9 mouse cellular contexts compared by ENCODE assay signal in the genomic region with DNA sequence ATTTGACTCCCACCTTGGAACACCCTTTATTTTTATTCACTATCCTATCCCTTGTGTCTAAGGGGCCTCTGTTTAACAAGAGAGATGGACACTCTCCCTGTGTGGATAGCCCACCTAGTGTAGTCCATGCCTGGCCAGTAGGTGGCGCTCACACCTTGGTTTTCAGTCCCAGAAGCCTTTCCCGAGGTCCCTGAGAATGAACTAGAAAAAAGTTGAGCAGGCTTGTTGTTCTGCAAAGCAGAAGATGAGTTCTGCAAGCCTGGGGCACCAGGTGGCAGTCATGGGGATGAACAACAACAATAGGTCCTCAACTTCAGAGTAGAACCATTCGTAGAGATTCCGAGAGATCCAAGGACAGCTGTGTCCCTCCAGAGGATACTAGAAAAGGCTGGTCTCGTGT. TPM values are rescaled to one million over a fixed set of nuclear protein-coding genes. Genes with fewer than 3 reads are reported as not detected.
A peak's percentile ranks its signal among the peaks of the same experiment; 100 is the strongest.
DNase-seq lines count a peak whose midpoint lies in the region; ATAC-seq and TF ChIP-seq lines count a peak whose summit lies in the region.
"Had no signal": no experiment of that assay in that cellular context is flagged by ENCODE, and none has a peak within 500 bp of the region (broad histone marks: within the 10 kb centered on the region; RNA-seq: fewer than 3 reads in every experiment).

No protein-coding gene starts in this region.

- no peaks in the 10 kb centered on the region for H3K9me3 ChIP-seq in midbrain, postnatal 0 days (ENCODE audit: low read length)
- no peaks in the 10 kb centered on the region for H3K9me3 ChIP-seq in midbrain, embryonic 16.5 days (replicated peaks; ENCODE audit: control insufficient read depth, low read length, poor library complexity, severe bottlenecking)
- H3K9me3 ChIP-seq: hindbrain, embryonic 15.5 days had no signal

- H3K4me3 ChIP-seq in midbrain, postnatal 0 days (ENCODE audit: low read depth, low read length), result no peak overlapping the region
- H3K4me3 ChIP-seq in midbrain, embryonic 16.5 days (ENCODE audit: low read depth, low read length), result no peak overlapping the region
- H3K4me3 ChIP-seq: hindbrain, embryonic 15.5 days had no signal

- H3K27ac ChIP-seq in midbrain, postnatal 0 days (ENCODE audit: low read depth, low read length), result no peak overlapping the region
- H3K27ac ChIP-seq in midbrain, embryonic 16.5 days (ENCODE audit: low read length), result no peak overlapping the region
- H3K27ac ChIP-seq: hindbrain, embryonic 15.5 days had no signal

- H3K4me1 ChIP-seq in midbrain, postnatal 0 days (ENCODE audit: insufficient read depth, low read length), result no peaks in the 10 kb centered on the region
- H3K4me1 ChIP-seq in midbrain, embryonic 16.5 days (ENCODE audit: control insufficient read depth, insufficient read depth, low read length), result no peaks in the 10 kb centered on the region
- H3K4me1 ChIP-seq: hindbrain, embryonic 15.5 days had no signal

- peaks cover 4% of the 10 kb centered on the region; the same call in 1 of the 2 replicates for H3K36me3 ChIP-seq in midbrain, postnatal 0 days (ENCODE audit: insufficient read depth, low read length)
- H3K36me3 ChIP-seq in midbrain, embryonic 16.5 days (ENCODE audit: control insufficient read depth, insufficient read depth, low read length), result no peaks in the 10 kb centered on the region
- H3K36me3 ChIP-seq: hindbrain, embryonic 15.5 days had no signal

- no peak overlapping the region for H3K9ac ChIP-seq in midbrain, postnatal 0 days (replicated peaks; ENCODE audit: low read length, poor library complexity, severe bottlenecking)
- H3K9ac ChIP-seq in midbrain, embryonic 16.5 days (ENCODE audit: low read depth, low read length), result no peak overlapping the region
- H3K9ac ChIP-seq: hindbrain, embryonic 15.5 days had no signal

- ATAC-seq in midbrain, postnatal 0 days (ENCODE audit: low FRiP score), result no peak
- no peak for ATAC-seq in midbrain, embryonic 16.5 days

- TF ChIP-seq CTCF in midbrain, postnatal 0 days (IDR thresholded peaks at IDR 0.05), result peak; percentile 76

- 70% methylated on average over 5 of the region's 5 CpGs for WGBS in midbrain, postnatal 0 days
- 71% methylated on average over 5 of the region's 5 CpGs for WGBS in midbrain, embryonic 16.5 days

- peak; percentile 50 to 75 for DNase-seq in cerebellum, postnatal 14 days
- no peak for DNase-seq in cerebellum, adult 11-12 months
- peak; percentile 67 for DNase-seq in midbrain, postnatal 0 days (ENCODE audit: low spot score)
- DNase-seq in embryo, embryonic 10 days (ENCODE audit: low spot score), result peak; percentile 52
- DNase-seq in kidney, postnatal 4 days, result peak; percentile 83 to 86
- peak; percentile 35 for DNase-seq in mesoderm, embryonic 11.5 days (ENCODE audit: low read depth, low spot score)
- DNase-seq in urinary bladder, postnatal 25 days (ENCODE audit: low spot score), result peak; percentile 69

- no peaks in the 10 kb centered on the region for H3K27me3 ChIP-seq in midbrain, postnatal 0 days (ENCODE audit: insufficient read depth, low read length)
- H3K27me3 ChIP-seq in midbrain, embryonic 16.5 days (ENCODE audit: control insufficient read depth, insufficient read depth, low read depth, low read length), result no peaks in the 10 kb centered on the region
- H3K27me3 ChIP-seq: hindbrain, embryonic 15.5 days had no signal

- H3K4me2 ChIP-seq in midbrain, postnatal 0 days (ENCODE audit: low read depth, low read length, poor library complexity, severe bottlenecking), result no peak overlapping the region
- H3K4me2 ChIP-seq in midbrain, embryonic 16.5 days (ENCODE audit: low read length), result no peak overlapping the region
- H3K4me2 ChIP-seq: hindbrain, embryonic 15.5 days had no signal

RNA-seq across cellular contexts. Expression of a gene that starts 35.8 kb away (rescaled TPM):
- total RNA-seq in midbrain, postnatal 0 days (2014; rRNA removed), result 6.3 and 8.9 TPM in 2 replicates
- 1.4 and 2.1 TPM in 2 replicates for polyA plus RNA-seq in midbrain, postnatal 0 days (2015; fragmentation: Nextera tagmentation; extraction: Ambion mirVana)
- polyA plus RNA-seq in midbrain, embryonic 16.5 days (2015; fragmentation: Nextera tagmentation; extraction: Ambion mirVana), result 3.3 and 5.1 TPM in 2 replicates
